Mouse (Mus musculus): ENCODE results near the gene Nme6. TPM values are rescaled to one million over a fixed set of nuclear protein-coding genes. Genes with fewer than 3 reads are reported as not detected.

Gene Nme6
- polyA plus RNA-seq, 1 experiment from 2014 or later: 108 TPM

DNA sequence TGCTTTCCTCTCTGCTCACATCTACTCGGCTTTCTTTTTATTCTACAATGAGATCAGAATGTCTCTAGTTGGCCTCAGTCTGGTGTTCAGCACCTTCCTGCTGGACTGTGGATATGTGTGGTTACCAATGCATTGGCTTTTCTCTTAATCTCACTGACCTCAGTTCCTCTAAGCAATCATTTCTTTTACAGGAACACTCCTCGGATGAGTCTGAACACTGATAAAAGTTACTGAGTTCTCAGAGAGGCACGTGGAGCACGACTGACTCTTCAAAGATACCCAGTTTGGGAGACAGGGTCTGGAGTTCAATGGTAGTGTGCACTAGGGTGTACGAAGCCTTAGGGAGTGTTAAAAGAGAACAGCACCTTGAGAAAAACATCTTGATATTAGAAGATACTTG is 6.4 kb upstream of the Nme6 start:
- Histone ChIP-seq H3K36me3 (peaks cover 17% of the 10 kb centered on the region), H3K4me3 (no peak overlapping the region), H3K27ac (no peak overlapping the region), H3K4me1 (replicated peaks) (no peaks in the 10 kb centered on the region), H3K9me3 (no peaks in the 10 kb centered on the region), H3K27me3 (ENCODE audit: insufficient read depth, poor library complexity, severe bottlenecking) (no peaks in the 10 kb centered on the region)
- DNase-seq (ENCODE audit: low spot score): no peak
- WGBS: 77% methylated on average over 5 of the region's 5 CpGs

DNA sequence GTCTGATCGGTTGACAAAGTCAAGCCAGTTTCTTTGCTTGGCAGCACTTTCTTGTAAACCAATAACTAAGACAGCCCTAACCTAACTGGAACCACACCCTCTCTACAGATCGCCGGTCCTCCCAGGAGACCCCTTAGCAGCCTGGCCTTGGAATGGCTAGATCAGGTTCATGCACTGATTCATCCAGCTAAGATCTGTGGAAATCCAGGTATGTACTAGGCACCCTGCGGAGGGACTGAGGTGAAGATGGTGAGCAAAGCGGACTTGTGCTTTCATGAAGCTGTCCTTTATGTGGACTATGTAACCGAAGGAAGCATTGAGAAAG is 501 bp downstream of the Nme6 start:
- WGBS: 12% methylated on average over 6 of the region's 6 CpGs
- peaks cover 42% of the 10 kb centered on the region for H3K36me3 ChIP-seq
- H3K27ac ChIP-seq: peak overlapping the region; percentile 91

GRCm38 (mm10) chr9:109849312-109849758 is 16.8 kb downstream of the Nme6 start, which contains the start of gene Camp:
Camp (minus strand) TSS chr9:109849617.
- DNase-seq (ENCODE audit: low spot score): no peak
- no peaks in the 10 kb centered on the region for H3K4me1 ChIP-seq (replicated peaks)
- no peak within 1 kb of the TSS for H3K27ac ChIP-seq
- WGBS: 87% methylated on average over 6 of the region's 6 CpGs
- H3K9me3 ChIP-seq: no peaks in the 10 kb centered on the region
- no peak within 1 kb of the TSS for H3K4me3 ChIP-seq
- peaks cover 14% of the 10 kb centered on the region for H3K36me3 ChIP-seq
- no peaks in the 10 kb centered on the region for H3K27me3 ChIP-seq (ENCODE audit: insufficient read depth, poor library complexity, severe bottlenecking)

More for the DNA sequence above, 501 bp downstream of the Nme6 start:
- DNase-seq (ENCODE audit: low spot score): no peak
- peak overlapping the region; percentile 70 for H3K4me3 ChIP-seq
- no peaks in the 10 kb centered on the region for H3K9me3 ChIP-seq
- peaks cover 14% of the 10 kb centered on the region for H3K4me1 ChIP-seq (replicated peaks)
- H3K27me3 ChIP-seq (ENCODE audit: insufficient read depth, poor library complexity, severe bottlenecking): no peaks in the 10 kb centered on the region

- Histone ChIP-seq H3K4me3 (no peak overlapping the region), H3K27ac (no peak overlapping the region), H3K9me3 (no peaks in the 10 kb centered on the region), H3K36me3 (peaks cover 7% of the 10 kb centered on the region), H3K27me3 (ENCODE audit: insufficient read depth, poor library complexity, severe bottlenecking) (no peaks in the 10 kb centered on the region), H3K4me1 (replicated peaks) (no peaks in the 10 kb centered on the region)
- 85% methylated on average over 5 of the region's 5 CpGs for WGBS
- DNase-seq (ENCODE audit: low spot score): no peak
These were observed 17.6 kb downstream of the Nme6 start for GRCm38 (mm10) chr9:109850099-109850498.

- 81% methylated on average over 2 of the region's 2 CpGs for WGBS
These were observed 21.8 kb downstream of the Nme6 start for GRCm38 (mm10) chr9:109854341-109854740.

DNA sequence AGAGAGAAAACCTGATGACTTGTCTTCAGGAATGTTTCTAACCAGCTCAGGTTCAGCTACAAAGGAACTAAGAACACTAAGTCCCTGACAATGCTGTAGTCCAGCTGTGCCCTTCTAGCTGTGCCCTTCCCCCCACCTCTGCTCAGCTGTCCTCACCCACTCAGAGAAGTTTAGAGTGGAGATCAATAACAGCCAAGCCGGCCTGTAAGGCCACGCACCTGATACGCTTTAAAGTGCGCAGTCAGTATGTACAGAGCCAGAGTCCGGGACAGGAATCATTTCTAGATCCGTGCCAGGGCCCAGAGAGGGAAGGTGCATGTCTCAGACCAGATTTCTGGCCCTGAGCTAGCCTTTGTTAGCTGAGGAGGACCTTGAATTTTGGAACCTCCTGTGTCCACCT is 23.4 kb downstream of the Nme6 start:
- no peak for DNase-seq (ENCODE audit: low spot score)
- H3K36me3 ChIP-seq: no peaks in the 10 kb centered on the region
- H3K4me1 ChIP-seq (replicated peaks): no peaks in the 10 kb centered on the region
- no peaks in the 10 kb centered on the region for H3K9me3 ChIP-seq
- H3K27ac ChIP-seq: no peak overlapping the region
- no peak overlapping the region for H3K4me3 ChIP-seq
- H3K27me3 ChIP-seq (ENCODE audit: insufficient read depth, poor library complexity, severe bottlenecking): no peaks in the 10 kb centered on the region
- WGBS: 83% methylated on average over 6 of the region's 6 CpGs

More at GRCm38 (mm10) chr9:109854341-109854740, 21.8 kb downstream of the Nme6 start:
- DNase-seq (ENCODE audit: low spot score): no peak
- no peaks in the 10 kb centered on the region for H3K4me1 ChIP-seq (replicated peaks)
- no peaks in the 10 kb centered on the region for H3K36me3 ChIP-seq
- H3K27ac ChIP-seq: no peak overlapping the region
- no peaks in the 10 kb centered on the region for H3K27me3 ChIP-seq (ENCODE audit: insufficient read depth, poor library complexity, severe bottlenecking)
- H3K4me3 ChIP-seq: no peak overlapping the region
- H3K9me3 ChIP-seq: no peaks in the 10 kb centered on the region

DNA sequence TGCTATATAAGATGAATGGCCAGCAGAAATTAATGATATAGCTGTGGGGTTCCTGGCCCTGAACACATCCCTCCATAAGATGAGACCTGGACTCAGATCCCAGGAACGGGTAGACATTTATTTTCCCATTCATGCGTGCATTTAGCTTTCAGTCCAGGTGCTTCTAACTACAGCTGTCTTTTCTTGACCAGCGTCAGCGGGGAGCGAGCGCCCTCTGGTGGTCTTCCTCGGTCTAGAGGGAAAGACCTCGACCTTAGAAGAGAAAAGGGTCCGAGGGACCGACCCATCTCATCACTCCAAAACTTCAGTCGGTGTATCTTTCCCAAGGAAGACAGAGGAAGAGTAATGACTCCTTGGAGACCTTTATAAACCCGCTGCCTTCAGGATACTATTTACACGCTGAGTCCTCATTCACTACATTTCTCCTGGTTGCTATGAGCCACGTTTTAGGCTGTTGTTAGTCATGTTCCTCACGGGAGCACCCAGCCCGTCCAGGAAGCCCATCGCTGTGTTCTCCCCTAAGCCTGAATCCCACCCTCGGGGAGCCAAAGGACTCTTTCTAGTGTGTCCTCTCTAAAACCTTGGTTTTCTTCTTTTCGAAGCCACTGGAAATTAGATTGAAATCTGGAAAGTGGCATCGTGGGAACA is 30.0 kb downstream of the Nme6 start:
- peak overlapping the region; percentile 18; the same call in 1 of the 2 replicates for H3K4me3 ChIP-seq
- WGBS: 25% methylated on average over 20 of the region's 20 CpGs

GRCm38 (mm10) chr9:109863085-109863484 is 30.5 kb downstream of the Nme6 start:
- no peaks in the 10 kb centered on the region; the same call in 1 of the 2 replicates for H3K4me1 ChIP-seq (replicated peaks)
- H3K9me3 ChIP-seq: no peaks in the 10 kb centered on the region
- H3K36me3 ChIP-seq: no peaks in the 10 kb centered on the region
- H3K4me3 ChIP-seq: peak overlapping the region; percentile 18; the same call in 1 of the 2 replicates
- 79% methylated on average over 3 of the region's 3 CpGs for WGBS
- DNase-seq (ENCODE audit: low spot score): no peak
- H3K27me3 ChIP-seq (ENCODE audit: insufficient read depth, poor library complexity, severe bottlenecking): no peaks in the 10 kb centered on the region; the same call in 1 of the 2 replicates
- H3K27ac ChIP-seq: no peak overlapping the region

More for the DNA sequence above, 30.0 kb downstream of the Nme6 start:
- Histone ChIP-seq H3K27ac (peak overlapping the region; percentile 35; the same call in 1 of the 2 replicates), H3K4me1 (replicated peaks) (no peaks in the 10 kb centered on the region; the same call in 1 of the 2 replicates), H3K27me3 (ENCODE audit: insufficient read depth, poor library complexity, severe bottlenecking) (no peaks in the 10 kb centered on the region; the same call in 1 of the 2 replicates), H3K36me3 (no peaks in the 10 kb centered on the region), H3K9me3 (no peaks in the 10 kb centered on the region)
- peak; percentile 86 for DNase-seq (ENCODE audit: low spot score)

GRCm38 (mm10) chr9:109866218-109866617 is 33.7 kb downstream of the Nme6 start:
- no peak for DNase-seq (ENCODE audit: low spot score)
- Histone ChIP-seq H3K36me3 (no peaks in the 10 kb centered on the region), H3K27me3 (ENCODE audit: insufficient read depth, poor library complexity, severe bottlenecking) (no peaks in the 10 kb centered on the region; the same call in 1 of the 2 replicates), H3K27ac (no peak overlapping the region), H3K4me3 (no peak overlapping the region), H3K9me3 (no peaks in the 10 kb centered on the region), H3K4me1 (replicated peaks) (peaks cover 3% of the 10 kb centered on the region; the same call in 1 of the 2 replicates)
- 67% methylated on average over 2 of the region's 2 CpGs for WGBS

- Histone ChIP-seq H3K4me3 (no peak overlapping the region), H3K36me3 (no peaks in the 10 kb centered on the region), H3K4me1 (replicated peaks) (peaks cover 6% of the 10 kb centered on the region; the same call in 1 of the 2 replicates), H3K27me3 (ENCODE audit: insufficient read depth, poor library complexity, severe bottlenecking) (no peaks in the 10 kb centered on the region), H3K9me3 (no peaks in the 10 kb centered on the region), H3K27ac (no peak overlapping the region)
- no peak for DNase-seq (ENCODE audit: low spot score)
- 46% methylated on average over 6 of the region's 6 CpGs for WGBS
These were observed 38.5 kb downstream of the Nme6 start for GRCm38 (mm10) chr9:109870983-109871572.

GRCm38 (mm10) chr9:109874797-109875691 is 42.5 kb downstream of the Nme6 start, which contains the start of gene Cdc25a:
Cdc25a (plus strand) TSS chr9:109875579.
- peak; percentile 98 for DNase-seq (ENCODE audit: low spot score)
- Histone ChIP-seq H3K4me1 (replicated peaks) (peaks cover 19% of the 10 kb centered on the region), H3K9me3 (no peaks in the 10 kb centered on the region), H3K36me3 (peaks cover 33% of the 10 kb centered on the region), H3K27ac (peak within 1 kb of the TSS; percentile 90), H3K4me3 (peak within 1 kb of the TSS; percentile 69), H3K27me3 (ENCODE audit: insufficient read depth, poor library complexity, severe bottlenecking) (no peaks in the 10 kb centered on the region)
- 6% methylated on average over 33 of the region's 33 CpGs for WGBS

- peak overlapping the region; percentile 90 for H3K27ac ChIP-seq
- peaks cover 15% of the 10 kb centered on the region for H3K4me1 ChIP-seq (replicated peaks)
- peaks cover 42% of the 10 kb centered on the region for H3K36me3 ChIP-seq
- H3K9me3 ChIP-seq: no peaks in the 10 kb centered on the region
- peak overlapping the region; percentile 69 for H3K4me3 ChIP-seq
- WGBS: under 1% methylated on average over 76 of the region's 76 CpGs
- peak; percentile 45 for DNase-seq (ENCODE audit: low spot score)
- no peaks in the 10 kb centered on the region for H3K27me3 ChIP-seq (ENCODE audit: insufficient read depth, poor library complexity, severe bottlenecking)
These were observed 43.4 kb downstream of the Nme6 start for GRCm38 (mm10) chr9:109875695-109876601.
